Mouse (Mus musculus): Measurements from ENCODE around the gene Cavin3. TPM values are rescaled to one million over a fixed set of nuclear protein-coding genes. Genes with fewer than 3 reads are reported as not detected.

The Cavin3 gene
- polyA plus RNA-seq, 1 experiment from 2014 or later, result 79.9 TPM

DNA sequence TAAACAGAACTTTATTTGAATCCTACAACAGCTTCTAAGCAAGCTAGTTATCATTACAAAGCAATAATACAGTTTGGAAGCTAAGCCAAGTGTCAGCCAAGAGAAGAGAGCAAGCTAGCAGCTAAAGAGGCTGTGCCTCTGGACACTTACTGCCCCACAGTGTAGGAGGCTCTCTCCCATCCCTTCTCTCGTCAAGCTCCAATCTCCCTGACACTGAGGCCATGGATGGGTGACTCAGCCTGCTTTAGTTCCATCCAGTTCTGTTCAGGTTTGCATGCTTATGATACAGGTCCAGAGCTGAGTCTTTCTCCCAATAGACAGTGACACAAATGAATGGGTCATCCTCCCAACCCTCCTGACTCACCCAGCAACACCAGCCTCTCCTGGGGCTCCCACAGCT lies 50.0 kb downstream of the Cavin3 start:
- H3K4me2 ChIP-seq (replicated peaks; ENCODE audit: low read depth), result no peak overlapping the region
- no peak overlapping the region for H3K4me3 ChIP-seq (ENCODE audit: low read depth, low read length)
- H3K27ac ChIP-seq (ENCODE audit: low read depth, low read length), result no peak overlapping the region
- no peak for TF ChIP-seq CTCF (IDR thresholded peaks at IDR 0.05; ENCODE audit: low read depth)
- no peaks in the 10 kb centered on the region for H3K27me3 ChIP-seq (replicated peaks; ENCODE audit: control insufficient read depth, insufficient read depth, low read length)
- no peaks in the 10 kb centered on the region for H3K9me3 ChIP-seq (ENCODE audit: control insufficient read depth)
- no peak for ATAC-seq
- no peaks in the 10 kb centered on the region for H3K36me3 ChIP-seq (ENCODE audit: control insufficient read depth, insufficient read depth)
- H3K9ac ChIP-seq (ENCODE audit: low read depth, low read length), result no peak overlapping the region
- no peaks in the 10 kb centered on the region for H3K4me1 ChIP-seq (replicated peaks; ENCODE audit: control insufficient read depth, insufficient read depth, low read length)
- WGBS, result 30% methylated on average over 1 of the region's 1 CpGs

Other genes starting within 250 kb of the Cavin3 start
- not detected in 2 replicates for gene Olfr688, start 194.2 kb downstream of the Cavin3 start, polyA plus RNA-seq (2015; fragmentation: Nextera tagmentation; extraction: Ambion mirVana)
- gene Olfr689, start 171.1 kb downstream of the Cavin3 start, polyA plus RNA-seq (2015; fragmentation: Nextera tagmentation; extraction: Ambion mirVana), result not detected in 2 replicates
- gene Olfr690, start 148.2 kb downstream of the Cavin3 start, polyA plus RNA-seq (2015; fragmentation: Nextera tagmentation; extraction: Ambion mirVana), result not detected in 2 replicates
- not detected in 2 replicates for gene Olfr691, start 140.0 kb downstream of the Cavin3 start, polyA plus RNA-seq (2015; fragmentation: Nextera tagmentation; extraction: Ambion mirVana)
- not detected in 2 replicates for gene Olfr692, start 114.1 kb downstream of the Cavin3 start, polyA plus RNA-seq (2015; fragmentation: Nextera tagmentation; extraction: Ambion mirVana)
- not detected in 2 replicates for gene Gm5901, start 107.3 kb downstream of the Cavin3 start, polyA plus RNA-seq (2015; fragmentation: Nextera tagmentation; extraction: Ambion mirVana)
- 30.5 and 36.9 TPM in 2 replicates for gene Fam160a2, start 82.2 kb downstream of the Cavin3 start, polyA plus RNA-seq (2015; fragmentation: Nextera tagmentation; extraction: Ambion mirVana)
- gene Cnga4, start 77.7 kb downstream of the Cavin3 start, polyA plus RNA-seq (2015; fragmentation: Nextera tagmentation; extraction: Ambion mirVana), result not detected in 2 replicates
- gene Cckbr, start 56.6 kb downstream of the Cavin3 start, polyA plus RNA-seq (2015; fragmentation: Nextera tagmentation; extraction: Ambion mirVana), result 0.09 and 0.17 TPM in 2 replicates
- gene Smpd1, start 72.1 kb upstream of the Cavin3 start, polyA plus RNA-seq (2015; fragmentation: Nextera tagmentation; extraction: Ambion mirVana), result 22.4 and 25.4 TPM in 2 replicates
- 13.5 and 14.0 TPM in 2 replicates for gene Apbb1, start 99.4 kb upstream of the Cavin3 start, polyA plus RNA-seq (2015; fragmentation: Nextera tagmentation; extraction: Ambion mirVana)
- gene Hpx, start 117.8 kb upstream of the Cavin3 start, polyA plus RNA-seq (2015; fragmentation: Nextera tagmentation; extraction: Ambion mirVana), result 0.68 and 1.1 TPM in 2 replicates
- gene Trim3, start 151.3 kb upstream of the Cavin3 start, polyA plus RNA-seq (2015; fragmentation: Nextera tagmentation; extraction: Ambion mirVana), result 7.4 and 9.0 TPM in 2 replicates
- gene Timm10b, start 157.8 kb upstream of the Cavin3 start, polyA plus RNA-seq (2015; fragmentation: Nextera tagmentation; extraction: Ambion mirVana), result 177 and 181 TPM in 2 replicates
- gene Arfip2, start 158.1 kb upstream of the Cavin3 start, polyA plus RNA-seq (2015; fragmentation: Nextera tagmentation; extraction: Ambion mirVana), result 39.9 and 41.9 TPM in 2 replicates
- 28.3 and 46.4 TPM in 2 replicates for gene Gm45799, start 158.3 kb upstream of the Cavin3 start, polyA plus RNA-seq (2015; fragmentation: Nextera tagmentation; extraction: Ambion mirVana)
- gene Dnhd1, start 168.5 kb upstream of the Cavin3 start, polyA plus RNA-seq (2015; fragmentation: Nextera tagmentation; extraction: Ambion mirVana), result 0.09 and 0.51 TPM in 2 replicates

Measured in intestine, postnatal 0 days (tissue).